Mouse (Mus musculus): ENCODE results near the gene Dcp1b.

Dcp1b gene

DNA sequence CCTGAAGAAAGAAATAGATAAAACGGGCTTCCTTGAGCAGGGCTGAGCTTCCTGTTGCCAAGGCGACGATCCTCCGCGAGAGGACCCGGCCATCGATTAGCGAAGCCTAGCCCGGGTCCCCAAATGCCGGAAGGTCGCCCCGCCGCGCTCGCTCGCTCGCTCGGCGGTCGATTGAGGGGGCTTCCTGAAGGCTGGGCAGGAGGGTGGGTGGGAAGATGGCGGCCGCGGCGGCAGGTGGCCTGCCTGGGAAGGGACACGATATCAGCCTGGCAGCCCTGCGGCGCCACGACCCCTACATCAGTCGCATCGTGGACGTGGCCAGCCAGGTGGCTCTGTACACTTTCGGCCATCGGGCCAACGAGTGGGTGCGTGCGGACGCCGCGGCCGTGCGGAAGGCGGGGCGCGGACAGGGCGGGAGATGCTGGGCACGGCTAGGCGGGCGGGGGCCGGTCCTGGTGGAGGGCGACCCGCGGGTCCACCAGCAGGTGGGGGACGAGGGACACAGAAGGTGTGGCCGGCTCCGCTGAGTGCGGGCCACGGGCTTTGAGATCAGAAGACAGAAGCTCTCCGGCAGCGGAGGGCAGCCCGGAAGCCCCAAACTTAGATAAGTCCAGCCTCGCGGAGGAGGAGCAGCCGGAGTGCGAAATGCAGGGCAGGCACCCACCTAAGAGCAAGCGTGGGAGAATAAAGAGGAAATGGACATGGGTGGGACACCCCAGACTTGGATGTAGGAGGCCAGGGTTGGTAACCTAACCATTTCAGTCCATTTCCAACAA is at the start of gene Dcp1b:
Gene Dcp1b, plus strand, starts transcription at position 176 of the 776 bp plus-strand sequence.
- DNase-seq: peak; percentile 86

DNA sequence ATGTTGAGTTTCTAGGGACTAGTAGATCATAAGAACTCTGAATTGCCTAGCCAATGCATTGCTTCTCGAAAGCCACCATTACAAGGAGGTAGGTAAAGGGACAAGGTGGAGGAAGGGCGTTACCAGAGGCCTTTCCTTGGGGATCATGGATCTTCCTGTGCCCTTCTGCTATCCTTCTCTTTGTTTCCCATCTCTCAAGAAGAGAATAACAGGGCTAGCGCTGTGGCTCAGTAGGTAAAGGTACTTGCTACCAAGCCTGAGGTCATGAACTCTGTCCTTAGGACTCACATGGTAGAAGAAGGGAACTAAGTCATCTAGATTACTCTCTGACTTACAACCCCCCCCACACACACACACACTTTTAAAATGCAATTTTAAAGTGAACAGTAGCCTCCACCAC is 48.1 kb upstream of the Dcp1b start:
- DNase-seq: no peak

DNA sequence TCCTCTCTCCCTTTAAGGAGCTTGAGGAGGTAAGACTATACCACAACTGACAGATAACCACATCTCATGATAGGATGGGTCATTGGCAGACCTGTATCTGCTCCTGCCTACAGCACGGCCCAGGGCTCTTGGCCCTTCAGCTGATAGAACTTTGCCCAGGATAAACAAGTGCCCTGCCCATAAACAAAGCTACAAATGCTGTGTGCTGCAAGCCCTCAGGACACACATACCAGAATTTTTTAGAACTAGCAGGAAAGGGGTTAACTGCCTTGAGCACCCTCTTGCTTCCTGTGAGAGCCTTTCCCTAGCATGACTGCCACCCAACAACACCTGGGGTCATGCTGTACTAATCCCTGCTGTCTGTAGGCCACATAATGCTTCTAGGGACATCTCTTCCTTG is 47.0 kb upstream of the Dcp1b start:
- DNase-seq: no peak

DNA sequence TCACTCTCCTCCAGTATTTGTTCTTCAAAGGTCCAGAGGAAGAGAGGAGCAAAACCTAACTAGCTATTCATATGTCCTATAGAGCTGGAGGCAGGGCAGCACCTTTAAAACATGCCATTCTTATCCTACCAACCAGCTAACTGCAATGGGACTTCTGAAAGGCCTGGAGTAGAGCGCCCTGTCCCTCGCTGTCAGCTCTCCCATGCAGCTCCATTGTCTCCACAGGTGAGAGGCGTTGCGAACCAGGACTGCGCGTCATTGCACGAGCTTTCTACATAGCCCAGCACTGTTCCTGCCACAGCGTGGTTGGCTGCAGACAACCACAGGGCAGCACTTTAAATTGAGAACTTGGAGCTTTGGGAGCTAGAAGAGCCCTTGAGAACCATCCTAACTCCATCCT is 46.5 kb upstream of the Dcp1b start:
- DNase-seq: no peak

DNA sequence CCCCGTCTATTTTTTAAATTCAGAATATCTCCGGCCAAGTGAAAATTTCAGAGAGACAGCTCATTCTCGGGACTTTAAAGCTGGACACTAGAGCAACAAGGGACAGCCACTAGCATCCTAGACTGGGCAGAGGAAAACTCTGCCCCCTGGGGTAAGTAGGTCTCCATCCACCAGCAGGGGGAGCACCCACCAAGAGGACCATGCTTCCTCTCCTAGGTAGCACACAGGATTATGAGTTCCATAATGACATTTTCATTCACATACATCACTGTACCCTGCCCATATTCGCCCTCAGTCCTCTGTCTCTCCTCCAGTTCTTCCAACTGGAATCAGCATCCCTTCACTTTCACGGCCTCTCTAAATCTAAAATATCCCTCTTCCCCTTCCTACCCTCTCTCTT is 45.4 kb upstream of the Dcp1b start:
- no peak for DNase-seq

DNA sequence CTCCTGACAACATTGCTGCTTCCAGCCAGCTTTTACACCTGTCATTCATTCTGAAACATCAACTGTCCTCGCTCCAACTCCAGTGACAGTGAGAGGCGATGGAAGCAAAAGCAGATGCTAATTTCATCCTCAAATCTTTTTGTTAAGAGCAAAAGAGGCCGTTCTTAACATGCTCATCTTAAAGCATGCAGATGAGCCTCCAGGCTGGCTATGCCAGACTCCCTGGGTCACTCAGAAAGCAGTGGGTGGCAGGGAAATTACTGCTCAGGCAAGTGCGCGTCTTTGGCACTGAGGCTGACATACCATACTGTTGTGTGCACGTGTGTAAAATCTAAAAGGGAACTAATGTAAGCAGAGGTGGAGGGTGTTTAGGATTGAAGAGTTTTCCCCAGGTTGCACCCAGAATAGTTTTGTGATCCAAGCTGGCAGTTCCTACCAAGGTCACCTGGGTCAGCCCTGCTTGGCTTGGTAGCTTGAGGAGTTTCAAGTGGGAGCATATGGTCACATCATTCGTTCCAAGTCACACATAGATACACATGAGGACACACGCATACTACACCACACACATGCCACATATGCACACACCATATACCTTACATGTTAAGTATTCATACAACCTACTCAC is 42.8 kb upstream of the Dcp1b start:
- DNase-seq: no peak

DNA sequence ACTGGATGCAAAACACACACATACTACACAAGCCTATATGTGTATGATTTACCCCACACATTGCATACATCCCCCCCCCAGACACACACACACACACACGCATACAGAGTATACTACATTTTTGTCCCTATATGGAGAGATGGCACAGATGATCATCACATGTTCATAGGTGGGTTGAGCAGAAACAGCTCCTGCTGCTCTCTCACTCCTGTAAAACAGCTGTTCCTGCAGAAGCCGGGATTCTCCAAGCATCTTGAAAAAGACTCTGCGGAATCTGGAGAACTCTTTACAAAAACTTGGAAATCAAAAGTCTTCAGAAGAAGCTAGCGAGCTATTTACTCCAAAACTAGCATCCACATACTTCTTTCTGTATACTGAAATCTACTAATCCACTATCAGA is 42.2 kb upstream of the Dcp1b start:
- no peak for DNase-seq

DNA sequence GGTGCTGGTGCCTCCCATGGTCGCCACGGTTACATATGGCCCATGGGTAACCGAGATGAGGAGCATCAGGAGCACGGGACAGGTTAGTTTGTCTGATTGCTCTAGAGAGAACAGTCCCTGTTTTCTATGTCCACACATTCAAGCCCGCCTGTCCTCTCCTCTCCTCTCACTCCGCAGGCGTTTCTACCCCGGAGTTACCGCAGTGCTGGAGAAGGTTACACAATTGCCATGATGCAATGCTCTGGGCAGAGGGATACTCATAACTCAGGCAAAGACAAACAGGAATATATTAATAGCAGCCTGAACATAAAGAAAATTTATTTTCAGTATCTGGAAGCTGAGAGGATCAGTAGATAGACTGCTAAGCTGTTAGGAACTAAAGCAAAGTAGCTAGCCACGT is 37.3 kb upstream of the Dcp1b start:
- DNase-seq: no peak

DNA sequence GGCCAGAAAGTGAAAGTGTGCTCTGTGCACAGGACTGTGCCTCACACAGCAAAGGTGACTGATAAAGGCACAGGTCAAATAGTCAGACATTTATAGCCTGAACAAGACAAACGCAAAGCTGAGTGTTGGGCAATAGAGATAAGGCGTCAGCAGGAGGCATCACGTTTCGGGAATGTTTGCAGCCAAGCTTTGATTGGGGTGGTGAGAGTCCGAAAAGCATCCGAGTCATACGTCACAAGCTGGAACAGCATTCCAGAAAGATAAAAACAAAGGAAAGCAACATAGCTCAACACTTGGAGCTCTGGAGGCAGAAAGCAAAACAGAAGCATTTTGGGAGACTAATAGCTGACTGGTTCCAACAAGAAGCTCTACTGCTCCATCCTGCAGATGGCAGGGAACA is 35.5 kb upstream of the Dcp1b start:
- no peak for DNase-seq

DNA sequence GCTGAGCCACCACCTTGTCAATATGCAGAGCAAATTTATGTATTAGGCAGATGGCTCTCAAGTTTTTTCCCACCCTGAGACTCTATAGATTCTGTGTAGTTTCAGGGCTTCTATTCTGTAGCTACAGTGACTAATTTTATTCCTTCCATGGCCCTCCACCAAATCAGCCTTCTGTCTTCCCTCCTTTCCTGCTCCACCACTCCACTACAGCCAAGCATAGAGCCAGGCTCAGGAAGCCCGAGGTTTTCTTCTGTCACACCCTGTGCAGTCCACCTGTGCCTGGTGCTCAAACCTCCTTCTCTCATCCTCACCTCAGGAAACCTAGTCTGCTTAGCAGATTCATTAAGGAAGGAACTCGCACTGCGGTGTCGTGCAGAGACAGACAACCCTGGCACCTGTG is 29.9 kb upstream of the Dcp1b start:
- no peak for DNase-seq

DNA sequence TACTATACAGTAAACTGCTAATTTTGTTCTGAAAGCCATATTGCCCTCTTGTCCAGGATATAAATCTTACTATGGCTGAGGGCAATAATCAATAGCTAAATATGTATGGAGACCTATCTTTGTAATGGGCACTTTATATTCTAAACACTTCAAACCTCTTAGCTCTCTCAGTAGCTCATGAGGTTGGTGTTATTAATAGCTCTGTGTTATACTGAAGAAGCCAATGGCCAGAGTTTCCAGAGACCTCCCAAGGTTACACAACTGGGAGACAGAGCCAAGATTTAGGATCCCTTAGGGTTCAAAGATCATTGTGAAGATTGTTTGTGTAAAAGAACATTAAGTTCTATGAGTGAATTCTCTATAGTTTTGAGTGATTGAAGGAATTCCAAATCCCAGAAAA is 9.4 kb upstream of the Dcp1b start:
- no peak for DNase-seq

DNA sequence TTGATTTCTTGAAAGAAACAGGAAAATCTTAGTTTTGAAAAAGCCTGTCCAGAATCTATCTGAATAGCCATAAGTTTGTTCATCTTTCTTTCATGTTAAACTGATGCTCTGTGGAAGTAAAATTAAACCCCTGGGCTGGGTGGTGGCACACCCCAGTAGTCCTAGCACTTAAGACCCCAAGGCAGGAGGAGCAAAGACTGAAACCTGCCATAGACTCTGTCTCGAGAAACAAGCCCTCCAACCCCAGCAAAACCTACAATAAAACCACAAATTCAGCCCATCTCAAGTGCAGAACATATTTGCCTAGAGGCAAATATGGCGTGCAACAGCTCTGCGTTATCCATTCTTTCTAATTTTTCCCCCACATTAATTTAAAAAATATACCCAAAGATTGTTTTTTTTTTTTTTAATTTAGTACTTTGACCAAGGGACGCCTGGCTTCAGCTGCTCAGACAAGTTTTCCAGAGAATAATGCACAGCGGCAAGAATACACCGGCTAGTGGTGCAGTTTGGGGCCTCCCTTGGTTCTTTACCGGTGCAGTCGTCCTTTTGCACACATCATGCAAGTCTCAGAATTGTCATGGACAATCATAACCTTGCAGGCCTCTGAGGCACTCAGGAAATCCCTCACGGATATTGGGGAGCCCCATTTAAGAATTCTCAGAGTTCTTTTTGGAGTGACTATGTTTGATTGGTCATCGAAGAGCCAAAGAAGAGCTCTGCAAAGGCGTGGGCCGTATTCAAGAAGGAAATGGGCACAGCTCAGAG is 562 bp upstream of the Dcp1b start:
- DNase-seq: peak; percentile 11

DNA sequence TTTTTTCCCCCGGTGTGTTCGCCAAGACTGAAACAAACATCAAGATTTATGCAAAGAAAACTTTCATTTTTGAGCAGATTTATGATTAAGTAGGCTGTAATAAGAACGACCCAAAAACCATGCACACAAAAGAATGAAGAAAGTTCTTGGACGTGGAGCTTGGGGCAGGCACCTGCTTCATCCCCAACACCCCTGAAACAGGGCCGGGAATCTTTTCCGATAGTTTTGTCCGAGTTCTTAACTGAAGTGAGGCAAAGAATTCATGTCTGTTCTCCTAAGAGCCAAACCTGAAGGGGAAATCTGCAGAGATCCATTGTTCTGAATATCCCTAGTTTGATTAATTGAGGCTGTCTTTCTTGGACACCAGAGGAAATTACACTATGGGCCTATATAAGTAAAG is 1.1 kb downstream of the Dcp1b start:
- DNase-seq: no peak

DNA sequence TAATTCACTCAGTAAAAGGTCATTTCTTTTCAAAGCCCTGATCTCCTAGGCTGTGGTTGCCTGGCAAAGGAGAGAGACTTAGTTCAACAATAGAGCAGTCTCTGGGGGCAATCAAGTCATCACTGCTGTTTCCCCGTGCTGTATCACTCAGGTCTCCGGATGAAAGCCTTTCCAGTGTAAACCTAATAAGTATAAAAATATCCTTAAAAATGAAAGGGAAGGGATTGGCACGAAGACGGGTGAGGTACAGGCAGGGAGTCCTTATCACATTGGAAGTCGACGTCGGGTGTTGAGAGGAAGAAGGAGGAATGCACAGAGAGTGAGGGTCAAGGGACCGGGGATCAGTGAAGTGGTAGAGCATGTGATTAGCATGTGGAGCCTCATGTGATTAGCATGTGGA is 2.0 kb downstream of the Dcp1b start:
- no peak for DNase-seq

DNA sequence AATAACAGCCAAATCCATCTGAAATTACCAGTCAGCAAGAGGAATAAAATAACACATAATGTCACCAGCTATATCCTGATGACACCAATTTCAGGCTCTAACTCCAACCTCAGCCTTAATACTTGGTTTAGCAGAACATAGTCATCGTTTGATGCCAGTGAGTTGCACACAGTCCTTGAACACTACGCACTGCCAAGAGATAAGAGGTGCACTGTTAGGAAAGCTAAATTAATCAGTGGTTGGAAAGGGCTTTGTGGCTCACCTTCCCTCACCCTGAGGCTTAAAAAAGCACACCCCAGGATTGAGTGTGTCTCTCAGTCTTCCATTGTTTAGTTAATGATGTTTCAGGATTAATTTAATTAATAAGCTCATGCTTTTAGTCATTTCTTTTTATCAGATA is 5.1 kb downstream of the Dcp1b start:
- no peak for DNase-seq

DNA sequence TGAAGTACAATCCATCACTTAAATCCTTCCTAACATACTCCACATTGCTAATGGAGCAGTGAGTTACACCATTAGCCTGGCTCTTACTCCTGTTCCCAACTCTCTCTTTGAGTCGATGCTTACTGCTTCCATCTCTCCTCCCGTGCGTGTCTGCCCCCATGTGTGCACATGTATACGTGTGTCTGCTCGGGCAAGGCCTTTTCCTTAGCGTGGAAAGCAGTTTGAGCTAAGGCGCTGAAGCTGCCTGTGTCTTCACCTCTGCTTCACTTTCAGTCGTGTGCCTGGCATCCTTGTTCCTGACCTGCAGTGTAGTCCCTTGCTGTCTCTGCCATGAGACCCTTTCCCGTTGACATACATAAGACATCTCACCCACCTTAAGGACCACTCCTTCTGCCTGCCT is 7.2 kb downstream of the Dcp1b start:
- DNase-seq: no peak

DNA sequence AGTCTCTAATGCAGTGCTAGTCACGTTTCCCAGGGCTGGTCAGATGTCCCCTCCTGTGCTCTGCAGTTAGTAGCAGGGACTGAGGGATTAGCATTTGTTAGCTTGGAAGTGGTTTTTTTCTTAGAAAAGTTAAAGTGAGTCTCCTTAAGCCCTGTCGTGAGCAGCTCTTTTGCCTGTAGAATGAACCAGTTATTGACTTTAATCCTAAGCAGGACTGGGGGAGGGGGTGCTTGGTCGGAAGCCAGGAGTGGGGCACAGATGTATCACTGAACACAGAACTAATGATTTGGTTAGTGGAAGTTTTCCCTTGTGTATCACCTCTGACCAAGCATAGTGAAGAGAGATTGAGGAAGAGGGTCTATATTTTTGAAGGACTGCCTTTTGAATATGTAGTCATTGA is 8.7 kb downstream of the Dcp1b start:
- DNase-seq: no peak

DNA sequence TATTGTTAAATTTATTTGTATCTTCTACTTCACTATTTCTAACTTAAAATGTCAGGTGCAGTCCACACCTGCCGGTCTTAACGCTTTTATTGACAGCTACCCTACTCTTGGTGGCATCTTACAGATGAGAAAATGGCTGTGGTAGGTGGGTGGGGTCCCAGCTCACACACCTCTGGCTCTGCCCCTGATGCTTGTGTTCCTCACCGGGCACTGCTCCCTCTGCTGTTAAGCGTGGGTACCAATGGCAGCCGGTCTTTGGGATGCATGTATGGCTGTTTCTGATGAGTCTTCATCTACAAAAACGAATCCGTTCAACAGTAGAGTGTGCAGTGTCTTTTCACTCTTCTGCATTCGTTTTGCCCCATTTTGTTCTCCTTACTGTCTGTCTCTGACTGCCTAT is 11.6 kb downstream of the Dcp1b start:
- DNase-seq: no peak

DNA sequence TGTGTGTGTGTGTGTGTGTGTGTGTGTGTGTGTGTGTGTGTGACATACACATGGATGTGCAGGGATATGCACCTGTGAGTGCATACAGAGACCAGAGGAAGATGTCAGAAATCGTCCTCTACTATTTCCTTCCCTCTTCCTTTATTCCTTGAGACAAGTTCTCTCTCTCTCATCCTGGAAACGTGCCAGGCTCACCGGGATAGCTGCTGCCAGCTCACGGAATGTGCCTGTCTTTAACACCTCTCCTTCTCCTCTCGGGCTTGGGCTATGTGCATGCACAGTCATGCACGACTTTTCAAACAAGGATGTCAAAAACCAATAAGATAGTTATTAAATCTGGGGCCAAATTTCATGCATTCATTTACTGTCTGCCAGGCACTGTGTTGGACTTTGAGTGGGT is 12.6 kb downstream of the Dcp1b start:
- DNase-seq: no peak

DNA sequence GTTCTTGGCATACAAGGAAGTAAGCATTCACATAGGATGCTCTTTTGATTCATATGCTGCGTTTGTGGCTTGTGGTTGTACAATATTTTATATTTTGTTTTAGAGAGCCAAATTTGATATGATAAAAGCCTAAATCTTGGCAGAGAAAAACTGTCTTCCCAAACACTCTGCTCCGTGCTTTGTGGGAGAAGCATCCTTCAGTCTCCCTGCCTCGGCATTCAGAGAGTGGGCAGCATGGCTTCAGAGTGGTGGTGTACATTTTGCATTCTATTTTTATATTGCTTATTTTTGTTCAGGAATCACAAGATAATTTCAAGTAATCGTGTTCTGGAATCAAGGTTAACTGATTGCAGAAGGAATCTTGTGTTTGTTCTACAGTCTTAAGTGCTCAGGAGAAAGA is 16.4 kb downstream of the Dcp1b start:
- no peak for DNase-seq

DNA sequence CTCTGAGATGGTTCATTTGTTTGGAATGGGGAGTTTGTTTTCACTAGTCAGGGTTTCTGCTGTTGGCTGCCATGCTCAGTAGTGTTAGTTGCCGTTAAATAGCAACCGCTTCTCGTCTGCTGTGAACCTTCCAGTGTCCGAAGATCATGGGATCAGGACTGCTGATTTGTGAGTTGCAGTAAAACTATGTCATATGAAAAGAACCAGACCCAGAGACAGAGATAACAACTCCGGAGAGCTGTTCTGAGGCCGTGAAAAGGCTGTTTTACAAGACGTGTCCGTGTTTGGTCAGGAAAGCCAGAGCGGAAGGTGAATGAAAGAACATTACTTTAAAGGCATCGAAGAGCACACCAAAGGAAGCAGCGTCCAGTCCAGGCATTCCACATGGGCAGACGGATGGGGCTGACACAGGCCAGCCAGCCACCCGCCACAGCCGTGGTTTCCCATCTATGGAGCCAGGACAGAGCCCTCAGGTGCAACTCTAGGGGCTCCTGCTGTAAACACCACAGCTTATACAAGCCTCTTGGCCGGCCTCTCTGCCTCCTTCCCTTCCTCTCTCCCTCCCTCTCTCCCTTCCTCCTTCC is 18.6 kb downstream of the Dcp1b start:
- DNase-seq: no peak

DNA sequence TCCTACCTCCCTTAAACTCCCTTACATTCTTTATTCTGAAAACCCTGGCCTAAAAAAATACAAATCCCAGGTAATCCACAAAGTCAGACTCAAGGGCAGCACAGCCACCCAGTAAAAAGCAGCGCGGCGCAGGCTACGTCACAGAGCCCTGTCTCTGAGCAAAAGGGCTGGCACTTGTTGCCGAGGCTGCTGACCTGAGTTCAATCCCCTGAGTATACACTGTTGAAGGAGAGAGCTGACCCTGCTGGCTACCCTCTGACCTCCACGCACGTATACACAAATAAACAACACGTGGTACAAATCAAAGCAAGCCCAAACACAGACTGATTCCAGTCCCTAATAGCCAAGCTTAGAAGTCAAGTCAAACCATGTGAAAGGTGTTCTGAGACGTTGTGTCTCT is 19.1 kb downstream of the Dcp1b start:
- DNase-seq: no peak

DNA sequence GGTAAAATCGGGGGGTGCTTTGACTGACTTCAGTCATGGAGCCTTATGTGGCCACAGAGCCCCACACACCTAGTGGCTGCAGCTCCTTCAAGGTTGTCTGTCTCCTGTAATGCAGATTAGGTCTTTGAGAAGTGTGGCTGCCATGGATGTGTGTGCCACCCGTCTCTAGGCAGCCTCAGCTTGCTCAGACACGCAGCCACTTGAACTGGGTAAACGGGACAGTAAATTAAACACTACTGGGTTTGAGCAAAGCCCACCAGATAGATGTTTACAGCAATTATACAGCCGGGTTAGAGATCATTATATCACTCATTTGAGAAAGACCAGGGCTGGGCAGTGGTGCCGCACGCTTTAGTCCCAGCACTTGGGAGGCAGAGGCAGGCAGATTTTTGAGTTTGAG is 19.5 kb downstream of the Dcp1b start:
- DNase-seq: no peak

Data from cerebellum, adult 9-11 months (tissue).